Mouse (Mus musculus): ENCODE data around the gene 6430628N08Rik. TPM values are rescaled to one million over a fixed set of nuclear protein-coding genes. Genes with fewer than 3 reads are reported as not detected.

The 6430628N08Rik gene
- total RNA-seq (2023), result not detected

DNA sequence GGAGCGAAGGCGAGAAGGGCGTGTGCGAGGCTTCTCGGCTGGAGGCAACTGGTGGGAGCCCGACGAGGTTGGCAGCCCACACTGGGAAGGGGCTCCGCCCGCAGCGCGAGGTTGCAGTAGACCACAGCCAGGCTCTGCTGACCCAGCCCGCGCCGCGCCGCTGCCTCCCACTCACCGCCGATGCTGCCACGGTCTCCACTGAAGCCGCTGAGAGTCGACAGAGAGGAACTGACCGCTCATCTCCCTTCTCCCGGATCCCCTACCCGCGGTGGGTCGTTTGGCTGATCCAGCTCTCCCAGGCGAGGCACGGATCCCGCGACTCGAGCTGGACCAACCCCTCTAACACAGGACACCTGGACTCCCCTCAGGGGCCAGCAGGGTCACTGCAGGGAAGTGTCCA lies at the start of gene 6430628N08Rik:
TSS of gene 6430628N08Rik (plus strand) at position 113 of the 400 bp plus-strand sequence.

DNA sequence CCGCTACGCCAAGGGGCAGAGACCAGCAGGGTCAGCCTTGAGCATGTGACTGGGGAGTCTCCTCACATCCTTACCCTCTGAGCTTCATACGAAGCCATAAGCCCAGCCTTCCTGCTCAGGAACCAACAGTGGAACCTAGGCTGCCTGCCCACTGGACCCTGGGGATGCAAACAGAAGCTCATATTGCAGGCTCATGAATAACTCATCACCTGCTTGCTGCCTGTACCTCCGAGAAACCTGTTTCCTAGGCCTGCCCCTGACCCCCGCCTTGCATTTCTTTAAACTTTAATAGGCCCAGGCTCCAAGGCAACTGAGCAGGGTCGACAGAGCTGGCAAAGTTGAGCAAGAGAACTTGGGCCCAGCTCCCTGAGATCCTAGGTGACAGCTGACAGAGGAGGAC lies 6.4 kb upstream of the 6430628N08Rik start, which contains the start of gene Kncn:
TSS of gene Kncn (plus strand) at position 379 of the 400 bp plus-strand sequence.

GRCm38 (mm10) chr4:115939295-115940102 lies 49.0 kb downstream of the 6430628N08Rik start, which contains the start of gene Dmbx1:
Gene Dmbx1, minus strand, starts transcription at chr4:115939926.

Other genes with a start within 250 kb of the 6430628N08Rik start
- gene Cyp4b1, start 242.9 kb upstream of the 6430628N08Rik start, total RNA-seq (2023), result not detected
- gene Efcab14, start 152.9 kb upstream of the 6430628N08Rik start, total RNA-seq (2023), result 10 to 100 TPM; 50.7 to 54.4 TPM
- not detected for gene Tex38, start 109.6 kb upstream of the 6430628N08Rik start, total RNA-seq (2023)
- 10 to 100 TPM; 19.3 to 23.7 TPM for gene Atpaf1, start 105.9 kb upstream of the 6430628N08Rik start, total RNA-seq (2023)
- gene Mob3c, start 62.6 kb upstream of the 6430628N08Rik start, total RNA-seq (2023), result 10 to 100 TPM; 17.2 to 19.4 TPM
- gene Mknk1, start 51.5 kb upstream of the 6430628N08Rik start, total RNA-seq (2023), result 10 to 100 TPM; 73.7 to 76.3 TPM
- gene Kncn, start 6.3 kb upstream of the 6430628N08Rik start, total RNA-seq (2023), result under 1 TPM in 1 of 2 experiments, not detected in 1; 0.92 TPM
- not detected for gene Dmbx1, start 49.3 kb downstream of the 6430628N08Rik start, total RNA-seq (2023)
- 10 to 100 TPM; 35.8 to 47.9 TPM for gene Faah, start 127.3 kb downstream of the 6430628N08Rik start, total RNA-seq (2023)
- 10 to 100 TPM; 31.9 to 36.4 TPM for gene Nsun4, start 163.2 kb downstream of the 6430628N08Rik start, total RNA-seq (2023)
- gene Uqcrh, start 184.4 kb downstream of the 6430628N08Rik start, total RNA-seq (2023), result 100 to 1,000 TPM; 267 to 268 TPM
- gene Lrrc41, start 184.6 kb downstream of the 6430628N08Rik start, total RNA-seq (2023), result 10 to 100 TPM; 39.2 to 39.5 TPM
- 1 to 10 TPM; 1.5 to 1.6 TPM for gene Rad54l, start 233.0 kb downstream of the 6430628N08Rik start, total RNA-seq (2023)
- 10 to 100 TPM; 41.2 to 49.3 TPM for gene Pomgnt1, start 233.2 kb downstream of the 6430628N08Rik start, total RNA-seq (2023)